Mouse (Mus musculus): ENCODE results near the gene Sh3rf1. TPM values are rescaled to one million over a fixed set of nuclear protein-coding genes. Genes with fewer than 3 reads are reported as not detected.

Sh3rf1 gene
- polyA plus RNA-seq, 1 experiment from 2014 or later = 16.0 TPM

- Histone ChIP-seq H3K9ac (peak overlapping the region; percentile 59), H3K36me3 (no peaks in the 10 kb centered on the region), H3K4me3 (peak overlapping the region; percentile 81), H3K27me3 (no peaks in the 10 kb centered on the region), H3K4me1 (peaks cover 40% of the 10 kb centered on the region), H3K27ac (no peak overlapping the region), H3K4me2 (replicated peaks) (peak overlapping the region; percentile 84), H3K9me3 (no peaks in the 10 kb centered on the region)
- WGBS = 38% methylated on average over 20 of the region's 20 CpGs
- no peak for ATAC-seq (ENCODE audit: insufficient number of reproducible peaks, insufficient read depth, low FRiP score, low TSS enrichment)
Observed at GRCm38 (mm10) chr8:61225581-61226395, 2.1 kb downstream of the Sh3rf1 start.

DNA sequence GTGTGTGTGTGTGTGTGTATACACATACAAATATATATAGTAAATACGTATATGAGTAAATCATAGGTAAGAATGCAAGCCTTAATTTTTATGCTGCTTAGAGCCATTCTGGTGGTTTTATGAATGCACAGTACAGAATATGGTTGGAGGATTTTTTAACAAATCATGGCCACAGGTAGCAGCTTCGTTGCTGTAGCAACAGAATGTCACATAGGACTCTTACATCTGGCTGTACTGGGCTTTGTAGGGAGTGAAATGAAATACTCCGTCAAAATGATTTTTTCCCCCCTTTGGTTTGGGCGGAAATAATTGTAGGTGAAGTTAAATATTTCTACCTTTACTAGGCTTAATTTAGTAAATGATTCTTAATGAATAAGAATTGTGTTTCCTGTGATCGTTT, 3.0 kb downstream of the Sh3rf1 start:
- Histone ChIP-seq H3K4me2 (replicated peaks) (peak overlapping the region; percentile 84), H3K27me3 (no peaks in the 10 kb centered on the region), H3K4me3 (peak overlapping the region; percentile 81), H3K27ac (no peak overlapping the region), H3K36me3 (no peaks in the 10 kb centered on the region), H3K9ac (0 out of 2 replicates have a peak overlapping the region, but pooled peaks have one; percentile 59), H3K4me1 (peaks cover 40% of the 10 kb centered on the region), H3K9me3 (no peaks in the 10 kb centered on the region)
- no peak for ATAC-seq (ENCODE audit: insufficient number of reproducible peaks, insufficient read depth, low FRiP score, low TSS enrichment)
- WGBS = 60% methylated on average over 5 of the region's 5 CpGs

GRCm38 (mm10) chr8:61228678-61229077, 5.0 kb downstream of the Sh3rf1 start:
- peak overlapping the region; percentile 9; the same call in 1 of the 2 replicates for H3K4me2 ChIP-seq (replicated peaks)
- H3K4me3 ChIP-seq = no peak overlapping the region
- H3K9me3 ChIP-seq = no peaks in the 10 kb centered on the region
- no peaks in the 10 kb centered on the region for H3K27me3 ChIP-seq
- peaks cover 36% of the 10 kb centered on the region for H3K4me1 ChIP-seq
- no peak overlapping the region for H3K9ac ChIP-seq
- H3K27ac ChIP-seq = no peak overlapping the region
- no peak for ATAC-seq (ENCODE audit: insufficient number of reproducible peaks, insufficient read depth, low FRiP score, low TSS enrichment)
- H3K36me3 ChIP-seq = no peaks in the 10 kb centered on the region
- WGBS = 66% methylated on average over 8 of the region's 8 CpGs

DNA sequence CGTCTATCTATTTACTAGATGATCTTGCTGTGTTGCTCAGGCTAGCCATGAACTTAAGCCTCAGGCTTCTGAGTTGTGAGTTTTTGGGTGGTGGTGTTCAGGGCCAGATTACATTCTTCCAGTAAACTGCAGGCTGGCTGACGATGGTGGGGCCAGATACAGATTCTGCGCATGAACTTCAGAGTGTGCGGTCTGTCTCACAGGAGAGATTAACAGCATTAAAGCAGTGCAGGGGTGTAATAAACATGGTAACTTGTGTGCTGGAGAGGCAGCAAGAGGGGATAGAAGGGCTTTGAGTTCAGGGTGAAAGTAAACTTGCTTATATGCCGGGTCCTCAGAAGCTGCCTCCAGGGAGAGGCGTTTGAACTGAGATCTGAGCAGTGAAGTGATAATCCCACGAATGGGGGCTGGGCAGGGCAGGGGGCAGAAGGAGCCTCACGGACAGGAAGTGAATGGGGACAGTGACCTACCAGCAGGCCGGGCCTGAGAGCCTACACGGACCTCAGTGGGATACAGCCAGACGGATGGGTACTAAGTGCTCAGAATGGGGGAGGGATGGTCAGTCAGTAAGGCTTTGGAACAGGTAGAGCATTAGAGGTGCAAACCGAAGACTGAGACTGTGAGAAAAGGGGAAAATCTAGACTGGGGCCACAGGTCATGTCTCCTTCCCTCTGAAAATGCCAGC, 6.0 kb downstream of the Sh3rf1 start:
- no peak for ATAC-seq (ENCODE audit: insufficient number of reproducible peaks, insufficient read depth, low FRiP score, low TSS enrichment)
- Histone ChIP-seq H3K4me1 (peaks cover 36% of the 10 kb centered on the region), H3K36me3 (no peaks in the 10 kb centered on the region), H3K27me3 (no peaks in the 10 kb centered on the region), H3K9me3 (no peaks in the 10 kb centered on the region), H3K27ac (no peak overlapping the region), H3K4me3 (no peak overlapping the region), H3K9ac (no peak overlapping the region), H3K4me2 (replicated peaks) (no peak overlapping the region; the same call in 1 of the 2 replicates)
- WGBS = 54% methylated on average over 12 of the region's 12 CpGs

GRCm38 (mm10) chr8:61230881-61231755, 7.4 kb downstream of the Sh3rf1 start:
- WGBS = 93% methylated on average over 11 of the region's 11 CpGs
- Histone ChIP-seq H3K4me1 (peaks cover 36% of the 10 kb centered on the region), H3K4me2 (replicated peaks) (no peak overlapping the region), H3K4me3 (no peak overlapping the region), H3K36me3 (no peaks in the 10 kb centered on the region), H3K27ac (no peak overlapping the region), H3K9ac (no peak overlapping the region), H3K27me3 (no peaks in the 10 kb centered on the region), H3K9me3 (no peaks in the 10 kb centered on the region)
- ATAC-seq (ENCODE audit: insufficient number of reproducible peaks, insufficient read depth, low FRiP score, low TSS enrichment) = no peak

DNA sequence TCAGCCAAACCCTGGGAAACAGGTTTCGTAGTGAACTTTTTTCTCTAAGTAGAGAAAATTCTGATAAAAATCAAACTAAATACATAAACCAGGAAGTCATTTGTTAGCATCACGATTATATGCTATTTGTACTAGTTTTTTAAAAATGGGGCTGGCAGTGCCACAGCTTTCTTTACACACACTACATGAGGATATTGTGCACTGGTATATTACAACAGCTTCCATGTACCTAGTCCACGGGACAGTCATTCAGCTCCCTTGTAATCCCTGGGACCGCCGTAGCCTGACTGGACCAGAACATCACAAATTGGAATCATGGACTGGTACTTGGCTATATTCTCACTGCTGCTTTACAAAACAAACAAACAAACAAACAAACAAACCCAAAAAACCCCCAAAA, 11.8 kb downstream of the Sh3rf1 start:
- Histone ChIP-seq H3K27ac (no peak overlapping the region), H3K9me3 (no peaks in the 10 kb centered on the region), H3K4me3 (no peak overlapping the region), H3K4me2 (replicated peaks) (no peak overlapping the region), H3K36me3 (0 out of 2 replicates have a peak, but pooled peaks cover 5% of the 10 kb centered on the region), H3K4me1 (peaks cover 7% of the 10 kb centered on the region; the same call in 1 of the 2 replicates), H3K27me3 (no peaks in the 10 kb centered on the region), H3K9ac (no peak overlapping the region)
- no peak for ATAC-seq (ENCODE audit: insufficient number of reproducible peaks, insufficient read depth, low FRiP score, low TSS enrichment)
- 81% methylated on average over 5 of the region's 5 CpGs for WGBS

DNA sequence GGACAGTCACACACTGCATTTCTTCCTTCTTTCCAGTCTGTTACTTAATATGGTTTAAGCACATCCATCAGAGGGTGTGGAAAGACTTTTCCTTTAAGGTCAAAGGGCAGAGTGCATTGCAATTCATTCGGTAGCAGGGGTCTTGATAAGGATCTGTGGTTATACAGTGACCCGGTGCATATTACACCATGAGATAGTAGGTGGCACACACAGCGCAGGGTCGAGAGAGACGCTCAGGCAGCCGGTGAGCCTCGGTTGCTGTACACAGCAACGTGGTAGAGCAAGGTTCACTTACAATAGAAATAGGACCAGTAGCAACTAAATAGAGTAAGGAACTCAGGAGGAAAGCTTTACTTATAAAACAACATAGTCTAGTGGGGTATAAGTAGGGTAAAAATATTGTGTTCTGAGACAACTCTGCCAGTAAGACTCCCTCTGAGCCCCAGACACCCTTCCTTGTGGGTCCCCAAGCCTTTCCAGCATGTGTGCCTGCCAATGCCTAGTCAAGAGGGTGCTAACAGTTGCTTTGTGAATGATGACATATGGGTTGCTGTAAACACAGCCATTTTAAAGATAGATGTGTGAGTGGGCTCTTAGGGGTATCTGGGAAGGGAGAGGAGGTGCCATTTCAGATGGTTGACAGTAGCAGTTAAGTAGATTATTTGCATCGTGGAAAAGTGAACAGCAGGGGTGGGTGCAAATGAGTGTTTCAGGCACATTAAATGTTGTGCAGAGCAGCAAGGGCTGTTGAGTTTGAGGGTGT, 13.0 kb downstream of the Sh3rf1 start:
- no peak overlapping the region for H3K9ac ChIP-seq
- H3K27me3 ChIP-seq = no peaks in the 10 kb centered on the region
- no peak for ATAC-seq (ENCODE audit: insufficient number of reproducible peaks, insufficient read depth, low FRiP score, low TSS enrichment)
- no peak overlapping the region for H3K4me2 ChIP-seq (replicated peaks)
- no peak overlapping the region for H3K27ac ChIP-seq
- 59% methylated on average over 9 of the region's 9 CpGs for WGBS
- no peaks in the 10 kb centered on the region for H3K9me3 ChIP-seq
- 0 out of 2 replicates have a peak, but pooled peaks cover 5% of the 10 kb centered on the region for H3K36me3 ChIP-seq
- peaks cover 15% of the 10 kb centered on the region; the same call in 1 of the 2 replicates for H3K4me1 ChIP-seq
- no peak overlapping the region for H3K4me3 ChIP-seq

- H3K9ac ChIP-seq = no peak overlapping the region
- no peak overlapping the region for H3K27ac ChIP-seq
- ATAC-seq (ENCODE audit: insufficient number of reproducible peaks, insufficient read depth, low FRiP score, low TSS enrichment) = no peak
- H3K4me1 ChIP-seq = peaks cover 15% of the 10 kb centered on the region; the same call in 1 of the 2 replicates
- WGBS = 54% methylated on average over 3 of the region's 3 CpGs
- 0 out of 2 replicates have a peak, but pooled peaks cover 12% of the 10 kb centered on the region for H3K36me3 ChIP-seq
- no peak overlapping the region for H3K4me3 ChIP-seq
- H3K4me2 ChIP-seq (replicated peaks) = no peak overlapping the region
- H3K27me3 ChIP-seq = no peaks in the 10 kb centered on the region
- peaks cover 11% of the 10 kb centered on the region; the same call in 1 of the 2 replicates for H3K9me3 ChIP-seq
Observed at GRCm38 (mm10) chr8:61239576-61239975, 15.9 kb downstream of the Sh3rf1 start.

DNA sequence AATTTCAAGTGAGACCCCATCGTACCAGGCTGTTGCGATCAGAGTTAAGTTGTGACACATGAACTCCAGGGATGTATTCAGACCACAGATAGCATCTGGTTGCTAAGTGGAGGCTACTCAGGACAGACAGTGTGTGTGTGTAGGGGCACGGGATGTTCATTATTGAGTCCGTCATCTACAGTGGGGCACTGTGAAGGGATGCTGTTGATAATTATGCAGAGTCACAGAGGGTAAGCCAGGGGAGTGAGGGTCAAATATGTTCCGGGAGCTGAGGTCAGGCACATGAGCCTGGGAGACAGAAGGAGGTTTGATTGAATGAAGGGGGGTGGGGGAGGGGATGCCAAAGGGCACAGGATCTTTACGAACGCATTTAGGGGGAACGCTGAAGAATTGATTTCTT, 17.6 kb downstream of the Sh3rf1 start:
- H3K27me3 ChIP-seq = no peaks in the 10 kb centered on the region
- no peak overlapping the region for H3K27ac ChIP-seq
- peak; percentile 77; the same call in 1 of the 2 replicates for ATAC-seq (ENCODE audit: insufficient number of reproducible peaks, insufficient read depth, low FRiP score, low TSS enrichment)
- no peak overlapping the region for H3K9ac ChIP-seq
- H3K4me3 ChIP-seq = no peak overlapping the region
- 0 out of 2 replicates have a peak, but pooled peaks cover 8% of the 10 kb centered on the region for H3K4me1 ChIP-seq
- no peak overlapping the region for H3K4me2 ChIP-seq (replicated peaks)
- peaks cover 11% of the 10 kb centered on the region; the same call in 1 of the 2 replicates for H3K9me3 ChIP-seq
- peaks cover 16% of the 10 kb centered on the region; the same call in 1 of the 2 replicates for H3K36me3 ChIP-seq
- WGBS = 29% methylated on average over 8 of the region's 8 CpGs

DNA sequence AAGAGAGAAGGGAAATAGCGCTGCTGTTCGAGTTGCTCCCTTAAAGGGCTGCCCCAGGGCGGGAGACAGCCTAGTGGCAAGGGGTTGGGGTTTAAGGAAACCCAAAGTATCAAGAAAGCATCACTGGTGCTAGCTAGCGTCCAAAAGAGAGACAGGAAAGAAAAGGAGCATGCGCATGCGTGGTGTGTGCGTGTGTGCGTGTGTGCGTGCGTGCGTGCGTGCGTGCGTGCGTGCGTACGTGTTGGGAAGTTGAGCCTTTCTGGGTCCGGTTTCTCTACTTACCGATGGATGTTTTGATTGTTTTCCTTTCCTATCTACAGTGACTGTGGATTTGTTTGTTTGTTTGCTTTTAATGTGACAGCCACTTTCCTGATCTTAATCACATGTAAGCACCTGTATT, 19.2 kb downstream of the Sh3rf1 start:
- H3K9me3 ChIP-seq = peaks cover 11% of the 10 kb centered on the region; the same call in 1 of the 2 replicates
- ATAC-seq (ENCODE audit: insufficient number of reproducible peaks, insufficient read depth, low FRiP score, low TSS enrichment) = no peak
- H3K4me1 ChIP-seq = peaks cover 11% of the 10 kb centered on the region; the same call in 1 of the 2 replicates
- 95% methylated on average over 19 of the region's 19 CpGs for WGBS
- no peak overlapping the region for H3K27ac ChIP-seq
- no peaks in the 10 kb centered on the region for H3K27me3 ChIP-seq
- H3K36me3 ChIP-seq = peaks cover 15% of the 10 kb centered on the region; the same call in 1 of the 2 replicates
- no peak overlapping the region for H3K4me2 ChIP-seq (replicated peaks)
- H3K9ac ChIP-seq = no peak overlapping the region
- no peak overlapping the region for H3K4me3 ChIP-seq

Measured in embryonic facial prominence, embryonic 12.5 days (tissue).